Mouse (Mus musculus): ENCODE results near the gene Hddc2.

Hddc2 gene

DNA sequence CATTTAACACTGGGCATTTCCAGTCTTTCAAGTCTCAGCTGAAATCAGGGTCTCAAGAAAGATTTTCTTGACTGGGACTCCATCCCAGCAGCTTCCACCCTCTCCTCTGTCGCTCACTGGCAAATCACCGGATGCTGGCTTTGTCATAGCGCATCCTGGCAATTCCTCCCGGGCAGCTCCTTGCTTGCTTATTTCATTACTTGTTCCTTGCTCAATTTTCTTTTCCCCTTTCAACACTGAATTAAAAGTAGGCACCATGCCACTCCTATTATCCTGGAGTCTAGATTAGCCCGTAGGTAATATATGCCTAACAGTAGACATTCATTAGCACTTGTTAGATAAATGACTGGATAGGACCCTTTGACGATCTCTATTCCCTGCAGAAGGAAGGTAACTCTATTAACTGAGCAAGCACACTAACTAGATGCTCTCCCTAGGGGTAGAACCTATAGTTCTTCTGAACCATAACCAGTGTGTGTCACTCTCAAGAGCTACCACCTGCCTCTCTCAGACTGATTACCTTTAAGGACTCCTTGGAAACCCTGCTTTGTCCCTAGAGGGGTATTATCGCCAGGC, 41.8 kb downstream of the Hddc2 start:
- 59% methylated on average over 7 of the region's 7 CpGs for WGBS

DNA sequence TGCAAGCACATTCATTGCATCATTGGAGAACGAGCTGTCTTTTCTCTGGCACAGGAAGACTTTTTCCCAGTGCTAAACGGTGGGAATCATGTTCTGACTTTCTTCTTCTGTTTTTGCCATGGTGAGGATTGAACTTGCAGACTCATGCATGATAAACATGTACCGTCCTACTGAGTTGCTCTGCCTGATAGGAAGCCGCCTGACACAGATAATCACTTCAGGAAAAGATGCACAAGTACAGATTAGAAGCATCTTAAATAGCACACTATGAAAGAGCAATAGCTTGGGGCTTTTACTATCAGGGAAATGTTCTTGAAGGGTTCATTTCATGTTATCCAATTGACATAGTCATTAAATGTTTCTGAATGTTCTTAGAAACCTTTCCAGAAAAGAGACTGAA, 46.6 kb downstream of the Hddc2 start:
- 74% methylated on average over 4 of the region's 4 CpGs for WGBS

DNA sequence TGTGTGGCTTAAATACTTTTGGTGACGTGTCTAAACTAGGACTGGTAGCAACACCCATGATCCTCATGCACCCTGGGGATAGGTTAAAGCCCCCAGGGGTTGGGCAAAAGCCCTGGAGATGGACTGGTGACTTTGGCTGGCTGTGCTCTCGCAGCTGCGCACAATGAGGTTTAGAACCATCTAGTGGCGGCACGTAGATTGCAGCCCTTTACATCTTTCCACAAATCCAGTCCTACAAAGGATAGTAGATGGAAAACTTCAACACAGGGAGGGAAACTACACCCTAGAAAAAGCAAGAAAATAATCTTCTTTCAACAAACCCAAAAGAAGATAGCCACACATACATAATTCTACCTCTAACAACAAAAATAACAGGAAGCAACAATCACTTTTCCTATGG, 57.0 kb downstream of the Hddc2 start:
- 9% methylated on average over 4 of the region's 5 CpGs for WGBS

All from cerebral cortex, adult 2 months (tissue).